Mouse (Mus musculus) gastrocnemius, postnatal 25 days (tissue): ENCODE data around the gene Gm19965. TPM values are rescaled to one million over a fixed set of nuclear protein-coding genes. Genes with fewer than 3 reads are reported as not detected.

ENCODE experiments used
- DNase-seq: peaks from one replicate; pipeline ENCODE4 v3.0.0; 2022
- long read RNA-seq, 2 experiments: library from polyadenylated mRNA; stranded (forward); transcript quantifications; one replicate each; pipeline ENCODE4 v2.0.0; 2021
- total RNA-seq, 2 experiments: library from RNA; stranded (reverse); gene quantifications; 1 replicate in 1 of 2; 2 replicates in 1 of 2; pipeline ENCODE4 v1.2.3; 2021

Gm19965 gene
- not detected for total RNA-seq
- long read RNA-seq, experiment 1, result 0 reads
- long read RNA-seq, experiment 2, result 0 reads

GRCm38 (mm10) chr1:116802683-116803082, at the start of gene Gm19965:
Gene Gm19965, plus strand, starts transcription at chr1:116802983.
- DNase-seq, result no peak

DNA sequence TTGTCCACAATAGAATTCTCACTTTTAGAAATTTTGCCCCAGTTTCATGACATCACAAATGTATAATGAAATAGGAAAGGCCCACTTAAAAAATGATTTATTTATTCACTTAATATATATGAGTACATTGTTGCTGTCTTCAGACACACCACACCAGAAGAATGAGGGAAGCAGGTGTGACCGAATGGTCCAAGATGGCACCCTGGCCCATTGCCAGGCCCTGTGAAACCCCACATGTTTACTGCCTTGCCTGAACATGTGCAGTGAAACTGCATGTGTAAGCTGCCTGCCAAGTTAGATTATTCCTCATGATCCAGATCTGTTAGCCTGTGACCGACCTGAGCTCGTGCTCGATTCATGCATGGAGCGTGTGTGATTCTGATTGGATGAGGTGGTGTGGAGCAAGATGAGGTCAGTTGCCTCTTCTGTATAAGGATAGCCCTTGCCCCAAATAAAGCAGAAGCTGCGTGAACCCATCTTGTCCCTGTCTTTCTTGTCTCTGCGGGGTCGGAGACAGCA, 20.3 kb upstream of the Gm19965 start:
- DNase-seq, result no peak
